Mouse (Mus musculus): Measurements from ENCODE around the gene Cpsf6.

- TF ChIP-seq CTCF (IDR thresholded peaks at IDR 0.05; ENCODE audit: low read depth, low read length) (no peak), POLR2A (IDR thresholded peaks at IDR 0.05; ENCODE audit: borderline replicate concordance, low read depth, low read length) (no peak)
These were observed 37.6 kb upstream of the Cpsf6 start for GRCm38 (mm10) chr10:117417470-117417767.

Measured in bone marrow macrophage, adult 2 months (primary cell).